Mouse (Mus musculus): ENCODE measurements at regions not wholly inside any gene's neighbourhood (a gene's known extent, or its start where the extent isn't known, plus 50 kb on each side); places are given as distances from the start of the nearest gene placed in this dataset.

DNA sequence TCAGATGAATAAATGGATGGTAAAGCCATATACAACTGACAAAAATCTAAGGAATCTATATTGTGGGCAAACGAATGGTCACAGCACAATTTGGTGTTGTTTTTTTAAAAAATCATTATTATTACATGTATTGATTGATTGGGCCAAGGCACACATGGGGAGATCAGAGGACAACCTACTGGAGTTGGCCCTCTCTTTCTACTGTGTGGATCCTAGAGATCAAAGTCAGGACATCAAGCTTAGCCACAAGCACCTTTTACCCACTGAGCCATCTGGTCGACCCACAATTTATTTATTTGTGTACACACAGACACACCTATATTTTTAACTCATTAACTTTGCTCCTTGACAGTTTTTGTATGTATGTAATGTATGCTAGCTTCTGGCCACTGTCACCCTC, 89.7 kb upstream of the Tbx3 start:
- TF ChIP-seq CTCF (conservative IDR thresholded peaks at IDR 0.05; ENCODE audit: low read length), result no peak
- TF ChIP-seq NANOG (IDR thresholded peaks at IDR 0.05; ENCODE audit: borderline replicate concordance, low read length), result no peak
- TF ChIP-seq POU5F1 (IDR thresholded peaks at IDR 0.05; ENCODE audit: borderline replicate concordance, low read length), result no peak
